Mouse (Mus musculus): Measurements from ENCODE around the gene Fbln7.

GRCm38 (mm10) chr2:128928446-128928845 lies 65.7 kb downstream of the Fbln7 start:
- no peak for TF ChIP-seq CTCF (IDR thresholded peaks at IDR 0.05; ENCODE audit: extremely low read depth, insufficient read length, insufficient replicate concordance, low read depth, low read length)
- no peak for TF ChIP-seq POLR2A (IDR thresholded peaks at IDR 0.05; ENCODE audit: low read depth, low read length)
